Mouse (Mus musculus) urinary bladder, postnatal 14 days (tissue): Measurements from ENCODE around the gene Cdk6.
"Not testable (repeated sequence)": the region's sequence is repeated elsewhere in the genome, so short reads cannot be mapped to it uniquely, and the experiment has no call there.

Experiments used
- DNase-seq: peaks from one replicate; pipeline ENCODE4 v3.0.0; 2021; ENCODE audit warnings: low spot score

Cdk6 gene

DNA sequence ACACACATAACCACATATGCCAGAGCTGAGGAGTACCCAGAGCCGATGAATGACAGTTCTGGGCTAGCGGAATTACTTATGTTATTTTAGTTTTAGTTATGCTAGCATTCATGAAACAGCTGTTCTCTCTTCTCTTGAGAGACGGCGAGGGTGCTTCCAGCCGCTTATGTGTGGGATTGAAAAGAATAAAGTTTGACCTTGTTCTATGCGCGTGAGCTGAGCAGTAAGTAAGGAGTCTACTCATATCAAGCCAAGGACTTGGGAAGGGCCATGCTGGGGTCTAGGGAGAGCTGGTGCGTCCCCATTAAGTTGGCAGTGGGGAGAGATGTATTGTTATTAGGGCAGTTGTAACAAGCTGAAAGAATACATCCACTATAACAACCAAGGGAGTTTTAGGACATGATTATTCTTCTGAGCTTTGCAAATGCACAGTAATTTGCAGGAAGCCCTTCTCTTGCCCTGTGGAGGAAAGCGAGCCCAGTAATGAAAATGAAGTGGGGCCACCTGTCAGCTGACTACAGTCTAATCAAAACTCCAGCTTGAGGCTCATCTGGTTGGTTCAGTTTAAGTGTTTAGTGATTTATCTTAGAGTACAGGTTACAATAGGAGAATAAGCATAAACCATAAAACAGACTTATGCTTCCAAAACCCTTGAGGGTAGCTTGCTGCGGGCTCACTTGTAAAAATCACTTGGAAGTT lies 170.0 kb downstream of the Cdk6 start:
- no peak for DNase-seq

DNA sequence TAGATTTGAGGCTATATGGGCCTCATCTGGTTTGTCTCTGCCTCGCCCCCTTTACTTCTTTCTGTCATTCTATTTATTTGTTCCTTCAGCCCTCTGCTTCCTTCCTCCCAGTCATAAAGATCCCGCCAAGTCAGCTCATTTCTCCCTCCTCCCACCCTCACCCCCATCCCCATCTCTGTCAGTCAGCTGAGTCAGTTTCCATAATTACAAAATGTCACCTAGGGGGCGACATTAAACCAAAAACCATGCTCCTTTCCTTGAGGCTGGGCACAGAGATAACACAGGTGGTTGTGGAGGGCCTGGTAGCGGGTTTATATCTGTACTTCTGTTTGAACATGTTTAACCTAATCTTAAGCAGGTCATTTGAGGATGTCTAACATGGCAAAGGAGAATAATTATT lies 171.3 kb downstream of the Cdk6 start:
- DNase-seq, result no peak

DNA sequence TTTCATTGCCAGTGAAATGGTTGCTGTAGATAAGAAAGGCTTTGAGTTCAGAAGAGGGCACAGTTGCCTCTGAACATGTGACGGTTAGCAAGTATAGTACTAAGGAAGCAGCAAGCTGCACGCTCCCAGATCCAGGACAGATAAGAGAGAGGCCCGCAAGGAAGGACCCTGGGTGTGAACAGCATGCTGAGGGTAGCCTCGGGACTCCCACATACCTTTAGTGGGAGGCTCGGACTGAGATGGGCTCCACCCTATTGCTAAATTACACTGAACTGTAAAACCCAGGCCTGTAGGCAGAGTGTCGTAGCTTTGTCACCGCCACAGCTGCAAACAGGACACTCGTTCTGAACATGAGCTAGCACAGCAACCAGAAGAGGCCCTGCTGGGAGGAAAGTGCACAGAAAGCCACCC lies 173.6 kb downstream of the Cdk6 start:
- DNase-seq, result peak; percentile 17

DNA sequence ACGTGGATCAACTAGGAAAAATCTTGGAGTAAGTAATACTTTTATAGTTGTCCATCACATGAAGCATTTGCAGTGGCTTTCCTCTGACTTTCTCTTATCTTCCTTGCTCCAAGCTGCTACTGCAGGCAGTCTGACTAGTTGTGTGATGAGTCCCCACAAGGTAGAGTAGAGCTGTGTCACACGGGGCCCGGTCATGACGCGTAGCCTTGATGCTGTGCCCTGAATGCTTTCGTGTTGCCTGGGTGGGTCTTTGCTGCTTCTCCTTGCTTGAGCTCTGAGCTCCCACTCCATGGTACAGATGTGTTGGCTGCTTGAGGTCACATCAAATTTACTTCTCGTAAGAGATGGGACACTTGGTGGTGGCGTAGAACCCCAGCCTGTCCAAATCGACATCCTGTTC lies 174.2 kb downstream of the Cdk6 start:
- DNase-seq, result no peak

DNA sequence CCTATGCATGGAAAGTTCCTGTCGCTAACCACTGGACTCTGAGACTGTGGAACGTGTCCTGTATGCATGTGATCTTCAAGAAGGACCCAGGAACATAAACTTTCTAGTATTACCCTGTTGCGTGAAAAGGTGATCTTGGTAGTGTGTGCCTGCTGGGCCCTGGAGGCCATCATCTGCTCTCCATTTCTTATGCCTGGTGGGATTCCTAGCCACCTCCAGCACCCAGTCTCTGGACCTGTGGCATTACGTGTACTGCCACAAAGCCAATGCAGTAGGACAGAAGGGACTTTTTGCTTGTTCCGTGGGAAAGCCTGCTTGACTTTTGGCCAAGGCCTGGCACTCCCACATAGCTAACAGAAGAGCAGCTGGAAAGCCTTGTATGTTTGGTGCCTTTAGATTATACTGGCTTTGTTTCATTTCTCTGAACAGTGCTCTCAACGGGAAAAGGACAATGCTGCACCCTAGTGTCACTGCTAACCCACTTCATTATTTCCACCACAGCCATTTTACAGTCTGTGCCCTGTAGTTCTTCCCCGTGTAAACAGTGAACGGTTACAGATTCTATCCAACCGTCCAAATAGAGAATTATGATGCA lies 175.3 kb downstream of the Cdk6 start:
- DNase-seq, result peak; percentile 56

DNA sequence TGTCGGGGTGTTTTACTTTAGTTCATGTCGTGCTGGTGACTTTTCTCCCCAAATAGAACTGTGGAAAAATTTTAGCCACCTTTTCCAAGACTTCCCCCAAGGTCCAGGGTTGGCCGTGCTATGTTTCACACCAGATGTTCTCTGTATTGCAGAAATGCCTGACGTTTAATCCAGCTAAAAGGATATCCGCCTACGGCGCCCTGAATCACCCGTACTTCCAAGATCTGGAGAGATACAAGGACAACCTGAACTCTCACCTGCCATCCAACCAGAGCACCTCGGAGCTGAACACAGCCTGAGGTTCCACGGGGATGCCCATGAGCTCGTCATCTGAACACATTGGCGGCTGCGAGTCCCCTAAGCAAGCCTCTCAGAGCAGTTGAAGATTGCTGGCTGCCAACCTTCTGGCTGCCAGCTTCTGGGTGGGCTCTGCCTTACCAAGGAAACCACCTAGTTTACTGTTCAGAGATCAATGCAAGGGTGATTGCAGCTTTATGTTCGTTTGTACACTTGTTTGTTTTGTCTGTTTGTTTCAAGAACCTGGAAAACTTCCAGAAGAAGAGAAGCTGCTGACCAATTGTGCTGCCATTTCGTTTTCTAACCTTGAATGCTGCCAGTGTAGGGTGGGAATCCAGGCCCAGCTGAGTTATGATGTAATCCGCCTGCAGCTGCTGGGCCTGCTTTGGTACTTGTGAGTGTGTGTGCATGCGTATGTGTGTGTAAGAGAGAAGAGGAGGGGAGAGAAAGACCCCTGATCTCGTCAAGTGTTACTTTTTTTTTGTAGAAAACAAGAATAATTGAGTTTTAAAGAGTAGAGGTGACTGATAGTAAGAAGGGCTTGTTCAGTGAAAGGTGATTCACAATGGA lies 179.4 kb downstream of the Cdk6 start:
- no peak for DNase-seq

DNA sequence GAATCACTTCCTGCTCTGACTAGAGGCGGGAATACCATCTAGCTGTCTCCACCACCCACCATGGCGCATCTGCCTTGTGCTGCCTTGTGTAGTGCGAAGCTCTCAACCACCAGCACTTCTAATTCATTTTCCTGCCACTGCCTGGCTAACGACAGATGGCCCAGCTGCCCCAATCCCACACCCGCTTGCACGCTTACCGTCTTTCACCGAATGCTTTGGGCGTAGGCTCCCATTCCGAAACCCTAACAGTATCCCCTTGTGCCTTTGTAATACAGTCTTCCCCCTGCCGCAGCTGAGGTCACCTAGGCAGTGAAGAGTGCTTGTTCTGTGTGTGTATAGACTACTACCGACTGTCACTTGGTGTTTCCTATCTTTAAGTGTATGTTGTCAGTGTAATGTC lies 180.5 kb downstream of the Cdk6 start:
- no peak for DNase-seq

DNA sequence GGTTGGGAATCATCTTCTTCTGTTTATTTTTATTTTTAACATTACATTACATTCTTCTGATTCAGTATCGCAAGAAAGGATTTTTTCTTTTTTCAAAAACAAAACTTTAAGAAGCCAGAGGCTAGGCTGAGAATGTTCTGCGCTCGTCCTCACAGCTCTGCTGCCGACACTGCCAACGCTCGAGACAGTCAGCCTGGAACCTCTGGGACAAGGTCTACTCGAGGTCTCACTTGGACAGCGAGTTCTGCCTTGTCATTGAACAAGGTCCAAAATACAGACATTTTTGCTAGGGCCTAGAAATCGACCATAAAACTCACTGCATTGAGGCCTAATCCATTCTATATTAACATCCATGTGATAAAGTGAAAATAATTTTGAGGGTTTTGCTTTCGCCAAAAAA lies 181.5 kb downstream of the Cdk6 start:
- no peak for DNase-seq

DNA sequence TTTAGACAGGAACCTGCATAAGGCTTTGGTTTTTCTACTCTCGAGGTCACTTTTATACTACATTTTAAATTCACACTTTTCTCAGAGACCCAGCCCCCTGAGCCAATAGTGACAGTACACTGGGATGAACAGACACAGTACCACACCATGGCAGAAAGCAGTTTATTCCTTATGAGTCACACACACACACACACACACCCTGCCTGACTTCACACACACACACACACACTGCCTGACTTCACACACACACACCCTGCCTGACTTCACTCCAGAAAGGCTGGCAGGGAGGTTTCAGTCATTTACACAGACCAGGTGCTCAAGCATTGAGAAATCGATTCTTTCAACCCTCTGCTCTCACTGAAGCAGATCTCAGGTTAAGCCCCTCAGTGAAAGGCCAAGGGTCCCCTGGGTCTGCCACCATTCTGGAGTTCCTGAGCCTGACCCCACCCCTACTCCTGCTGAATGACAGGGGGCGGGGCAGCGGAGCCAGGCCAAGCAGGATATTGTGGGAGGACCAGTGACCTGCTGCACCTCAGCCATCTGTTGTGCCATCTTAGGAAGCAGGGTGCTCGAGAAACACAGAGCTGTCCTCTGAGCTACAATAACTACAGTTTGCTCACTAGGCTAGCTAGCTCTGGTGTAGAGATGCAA lies 185.9 kb downstream of the Cdk6 start:
- no peak for DNase-seq

DNA sequence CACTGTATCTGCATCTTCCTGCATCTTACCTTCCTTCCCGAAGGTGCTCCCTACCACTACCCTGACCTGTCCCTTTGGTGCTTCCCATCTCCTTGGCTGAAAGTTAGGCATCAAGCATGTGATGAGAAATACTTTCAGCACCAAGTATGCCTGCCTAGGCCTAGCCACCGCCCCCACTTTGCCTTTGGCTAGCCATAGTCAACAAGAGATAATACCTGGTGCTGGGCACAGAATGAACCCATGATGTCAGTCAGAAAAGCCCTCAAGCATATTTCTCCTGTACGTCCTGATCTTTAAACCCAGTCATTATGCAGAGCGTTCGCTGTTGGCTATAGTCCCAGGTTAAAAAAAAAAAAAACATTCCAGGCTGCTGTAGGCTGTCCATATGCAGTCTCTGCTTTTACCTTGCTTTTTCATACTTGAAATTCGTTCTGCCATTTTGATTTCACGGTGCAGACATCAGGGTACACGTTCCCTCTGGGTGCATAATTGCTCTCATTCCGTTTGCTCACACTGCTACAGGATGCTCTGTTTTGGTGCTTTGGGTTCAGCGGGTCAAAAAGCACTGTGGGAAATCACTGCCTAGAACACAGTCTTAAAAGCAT lies 188.4 kb downstream of the Cdk6 start:
- DNase-seq, result no peak

DNA sequence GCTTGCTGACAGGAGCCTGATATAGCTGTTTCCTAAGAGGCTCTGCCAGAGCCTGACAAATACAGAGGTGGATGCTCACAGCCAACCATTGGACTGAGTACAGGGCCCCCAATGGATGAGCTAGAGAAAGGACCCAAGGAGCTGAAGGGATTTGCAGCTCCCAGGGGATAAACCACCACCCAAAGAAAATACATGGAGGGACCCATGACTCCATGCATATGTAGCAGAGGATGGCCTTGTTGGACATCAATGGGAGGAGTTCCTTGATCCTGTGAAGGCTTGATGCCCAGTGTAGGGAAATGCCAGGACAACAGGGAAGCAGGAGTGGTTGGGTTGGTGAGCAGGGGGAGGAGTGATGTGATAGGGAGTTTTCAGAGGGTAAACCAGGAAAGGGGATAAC lies 190.8 kb downstream of the Cdk6 start:
- DNase-seq, result not testable (repeated sequence)

DNA sequence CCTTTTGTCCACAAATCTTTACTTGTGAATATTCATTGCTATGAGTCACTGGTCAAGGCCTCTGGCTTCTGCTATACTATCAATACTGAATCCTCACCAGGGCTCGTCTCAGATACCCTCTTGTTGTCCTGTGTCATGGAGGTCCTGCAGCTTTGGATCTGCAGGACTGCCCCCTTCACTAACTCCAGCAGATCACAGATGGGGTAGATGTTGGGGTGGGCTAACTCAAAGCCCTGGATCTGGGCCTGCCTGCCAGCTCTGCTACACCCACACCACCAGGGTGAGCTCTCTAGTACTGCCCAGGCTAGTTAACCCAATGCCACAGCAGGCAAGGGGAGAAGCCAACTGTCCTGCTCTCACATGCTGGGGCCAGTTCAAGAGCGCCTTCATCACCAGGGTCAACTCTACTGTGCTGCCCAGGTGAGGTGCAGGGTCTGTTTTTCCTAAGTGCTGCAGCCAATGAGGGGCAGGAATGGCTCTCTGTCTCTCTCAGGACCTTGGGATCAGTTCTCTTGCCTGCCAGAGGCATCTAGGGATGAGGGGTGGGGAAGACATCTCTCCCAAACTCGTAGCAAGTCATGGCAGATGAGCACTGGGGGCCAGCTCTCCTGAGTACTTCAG lies 195.4 kb downstream of the Cdk6 start:
- DNase-seq, result no peak

DNA sequence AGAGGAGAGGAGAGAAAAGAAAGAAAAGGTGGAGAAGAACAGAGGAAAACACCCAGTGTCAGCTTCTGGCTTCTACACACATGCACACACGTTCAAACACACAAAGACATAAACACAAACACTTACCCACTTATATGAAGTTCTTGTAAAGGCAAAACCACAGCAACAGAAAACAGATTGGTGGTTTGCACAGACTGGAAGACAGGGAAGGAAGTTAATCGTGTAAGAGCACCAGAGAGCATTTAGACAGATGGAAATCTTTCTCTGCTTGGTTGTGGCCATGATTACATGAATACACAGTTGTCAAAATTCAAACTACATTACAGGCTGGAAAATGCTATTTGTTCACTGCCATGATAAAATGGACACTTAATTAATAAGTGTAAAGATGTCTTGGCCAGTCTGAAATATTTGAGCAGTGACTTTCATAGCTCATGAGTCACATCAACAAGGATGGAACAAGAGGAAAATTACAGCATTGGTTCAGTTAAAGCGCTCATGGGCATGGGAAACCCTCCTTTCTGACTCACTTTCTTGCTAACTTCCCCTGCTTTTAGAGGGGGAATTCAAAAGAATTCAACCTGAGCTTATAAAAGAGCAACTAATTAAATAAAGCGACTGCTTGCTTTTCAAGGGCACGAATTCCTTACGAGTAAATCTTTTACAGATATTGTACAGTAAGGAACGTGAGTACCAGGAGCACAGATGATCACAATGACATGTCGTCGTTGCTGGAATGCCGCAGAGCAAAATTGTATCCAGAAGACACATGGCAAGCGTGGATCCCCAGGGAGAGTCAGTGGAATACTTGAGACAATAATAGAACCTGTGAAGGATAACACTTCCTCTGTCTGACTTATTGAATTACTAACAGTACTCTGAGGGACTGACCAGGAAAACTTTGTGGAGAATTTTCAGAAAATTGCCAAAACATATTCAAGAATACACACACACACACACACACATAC lies 197.5 kb downstream of the Cdk6 start:
- no peak for DNase-seq

DNA sequence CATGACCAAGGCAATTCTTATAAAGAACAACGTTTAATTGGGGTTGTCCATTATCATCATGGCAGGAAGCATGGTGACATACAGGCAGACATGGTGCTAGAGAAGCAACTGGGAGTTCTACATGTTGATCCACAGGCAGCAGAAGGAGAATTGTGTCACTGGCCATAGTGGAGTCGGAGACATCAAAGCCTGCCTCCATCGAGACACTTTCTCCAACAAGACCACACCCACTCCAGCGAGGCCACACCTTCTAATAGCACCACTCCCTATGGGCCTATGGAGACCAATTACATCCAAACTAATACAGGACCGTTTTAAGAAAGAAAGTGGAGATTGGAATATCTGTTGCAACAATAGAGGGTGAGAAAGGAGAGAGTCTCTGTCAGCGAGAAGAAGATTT lies 200.6 kb downstream of the Cdk6 start:
- no peak for DNase-seq

DNA sequence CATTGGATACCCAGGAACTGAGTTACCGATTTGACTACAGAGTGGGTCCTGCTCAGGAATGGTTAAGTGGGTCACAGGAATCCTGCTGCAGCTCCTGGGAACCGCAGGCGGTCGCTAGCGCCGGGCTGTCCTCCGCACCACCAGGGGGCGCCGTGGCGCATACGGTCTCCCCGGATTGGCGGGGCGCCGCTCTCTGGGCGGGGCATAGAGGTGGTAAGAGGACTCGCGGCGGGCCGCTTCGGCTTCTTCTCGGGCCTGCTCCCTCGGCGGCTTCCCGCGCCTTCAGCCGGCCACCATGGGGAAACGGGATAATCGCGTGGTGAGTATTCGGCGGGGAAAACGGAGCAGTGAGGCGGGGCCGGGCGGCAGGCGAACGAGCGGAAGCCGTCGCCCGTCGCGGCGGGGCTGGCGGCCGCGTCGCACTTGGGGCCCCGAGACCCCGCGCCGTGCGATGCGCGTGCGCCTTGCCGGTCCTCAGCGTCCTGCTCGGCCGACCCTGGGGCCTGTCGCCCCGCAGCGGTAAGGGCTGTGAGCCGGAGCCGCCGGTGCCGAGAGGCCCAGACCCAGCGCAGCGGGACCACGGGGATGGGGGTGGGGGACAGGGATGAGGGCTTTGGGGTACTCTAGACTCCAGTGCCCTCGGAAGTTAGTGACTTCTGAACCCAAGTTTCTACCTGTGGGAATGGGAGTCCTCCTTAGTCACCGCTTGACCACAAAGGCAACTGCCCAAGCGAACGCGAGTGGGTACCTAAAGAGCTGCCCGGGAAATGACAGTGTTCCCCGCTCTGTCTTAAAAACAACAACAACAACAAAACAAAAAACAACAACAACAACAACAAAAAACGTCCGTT lies 202.6 kb downstream of the Cdk6 start, which contains the start of gene Fam133b:
Gene Fam133b (plus strand): TSS at position 205 of the 851 bp plus-strand sequence.
- peak; percentile 96 for DNase-seq

DNA sequence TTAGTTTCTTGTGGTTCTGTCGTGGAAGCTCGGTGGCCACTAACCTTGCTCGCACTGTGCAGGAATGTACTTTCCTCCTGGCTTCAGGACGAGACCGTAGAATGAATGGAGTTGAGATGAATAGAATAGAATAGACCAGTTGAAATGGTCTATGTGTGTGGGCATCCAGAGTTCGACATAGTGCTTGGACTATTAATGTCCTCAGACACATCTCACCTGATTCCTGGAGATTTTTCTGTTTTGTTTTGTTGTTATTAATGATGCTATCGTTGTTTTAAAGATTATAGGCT lies 203.1 kb downstream of the Cdk6 start:
- DNase-seq, result no peak

DNA sequence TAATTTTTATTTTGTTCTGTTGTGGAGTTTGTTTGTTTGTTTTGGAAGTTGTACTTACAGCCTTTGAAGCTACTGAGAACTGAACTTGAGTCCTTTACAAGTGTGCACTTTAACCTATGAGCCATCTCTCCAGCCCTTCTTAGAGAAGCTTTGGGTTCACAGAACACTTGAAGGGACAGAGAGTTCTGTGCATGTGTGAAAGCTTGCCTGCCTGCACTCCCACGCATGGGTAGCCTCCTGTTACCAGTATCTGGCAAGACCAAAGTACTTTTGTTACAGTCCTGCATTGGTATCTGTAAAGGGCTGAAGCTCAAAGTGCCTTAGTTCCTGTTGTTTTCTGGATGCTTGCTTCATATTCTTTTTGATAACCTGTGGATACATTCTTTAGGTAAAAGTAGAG lies 204.9 kb downstream of the Cdk6 start:
- no peak for DNase-seq

DNA sequence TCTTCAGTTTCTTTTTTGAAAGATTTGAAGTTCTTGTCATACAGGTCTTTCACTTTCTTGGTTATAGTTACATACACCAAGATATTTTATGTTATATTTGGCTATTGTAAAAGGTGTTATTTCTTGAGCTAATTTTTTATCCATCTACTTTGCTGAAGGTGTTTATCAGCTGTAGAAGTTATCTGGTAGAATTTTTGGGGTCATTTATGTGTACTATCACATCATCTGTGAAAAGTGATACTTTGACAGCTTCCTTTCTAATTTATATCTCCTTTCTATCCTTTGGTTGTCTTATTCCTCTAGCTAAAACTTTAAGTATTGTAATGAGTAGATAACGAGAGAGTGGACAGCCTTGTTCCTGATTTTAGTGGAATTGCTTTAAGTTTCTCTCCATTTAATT lies 210.2 kb downstream of the Cdk6 start:
- no peak for DNase-seq

DNA sequence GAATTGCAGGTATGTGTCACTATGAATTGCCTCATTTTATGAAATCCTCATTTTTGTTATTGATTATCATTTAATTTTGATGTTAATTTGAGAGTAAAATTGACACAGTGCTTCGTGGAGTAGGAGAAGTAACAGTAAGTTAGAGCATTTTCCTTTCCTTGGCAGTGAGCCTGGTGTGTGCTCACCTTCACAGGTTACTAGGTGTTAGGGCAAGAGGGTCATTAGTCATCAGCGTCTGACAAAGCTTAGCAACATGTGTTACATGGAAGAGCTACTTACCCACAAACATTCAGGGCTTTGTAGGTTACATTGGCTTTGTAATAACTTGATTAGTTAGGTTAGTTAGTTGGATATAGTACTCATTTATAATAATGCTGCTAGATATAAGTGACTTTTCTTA lies 212.9 kb downstream of the Cdk6 start:
- DNase-seq, result no peak

DNA sequence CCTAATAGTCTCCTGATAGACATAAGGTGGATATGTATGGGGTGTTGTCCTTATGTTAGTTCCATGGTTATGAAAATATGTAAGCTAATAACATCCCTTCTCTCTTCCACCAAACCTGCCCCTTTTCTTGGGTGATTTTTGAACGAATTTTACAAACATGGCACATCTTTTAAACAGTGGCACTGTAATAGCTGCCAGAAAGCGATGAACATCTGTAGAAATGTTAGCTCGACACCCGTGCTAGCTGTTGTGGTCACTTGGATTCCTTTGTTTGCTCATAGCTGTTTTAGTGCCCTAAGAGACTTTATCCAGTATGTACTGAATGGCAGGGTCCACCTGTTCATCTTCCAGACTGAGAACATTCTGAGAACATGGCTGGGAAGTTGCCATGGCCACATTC lies 230.0 kb downstream of the Cdk6 start, which contains the start of gene 1700109H08Rik:
Gene 1700109H08Rik (plus strand): TSS at position 301 of the 400 bp plus-strand sequence.
- DNase-seq, result no peak
